Mouse (Mus musculus) olfactory bulb, adult 2 months (tissue): ENCODE measurements around the gene Shpk.

Source experiments
- CTCF ChIP-seq: fragments of 200-500 bp; IDR thresholded peaks from 2 replicates; pipeline ENCODE4 v1.5.1; 2012; ENCODE audit warnings: low read depth, mild to moderate bottlenecking, low read length, moderate library complexity; ENCODE audit not compliant: insufficient read depth
- POLR2A ChIP-seq: fragments of 200-500 bp; IDR thresholded peaks from 2 replicates; pipeline ENCODE4 v1.6.1; 2012; ENCODE audit warnings: mild to moderate bottlenecking, low read depth, low read length, moderate library complexity; ENCODE audit not compliant: insufficient read depth

GRCm38 (mm10) chr11:73230081-73230480 is 30.8 kb downstream of the Shpk start:
- TF ChIP-seq CTCF (no peak), POLR2A (no peak)
